Mouse (Mus musculus): Measurements from ENCODE around the gene 4930578G10Rik. TPM values are rescaled to one million over a fixed set of nuclear protein-coding genes. Genes with fewer than 3 reads are reported as not detected.
"Not testable (repeated sequence)": the region's sequence is repeated elsewhere in the genome, so short reads cannot be mapped to it uniquely, and the experiment has no call there.

Gene 4930578G10Rik
- total RNA-seq (2021) = under 1 TPM in 1 of 2 experiments, not detected in 1; 0.51 TPM
- long read RNA-seq, experiment 1, partial matches to known transcripts = 0 of 2 reads
- long read RNA-seq, experiment 1, other reads (novel, unspliced or antisense) = 2 of 2 reads
- long read RNA-seq, experiment 2, partial matches to known transcripts = 0 of 3 reads
- long read RNA-seq, experiment 2, other reads (novel, unspliced or antisense) = 3 of 3 reads

DNA sequence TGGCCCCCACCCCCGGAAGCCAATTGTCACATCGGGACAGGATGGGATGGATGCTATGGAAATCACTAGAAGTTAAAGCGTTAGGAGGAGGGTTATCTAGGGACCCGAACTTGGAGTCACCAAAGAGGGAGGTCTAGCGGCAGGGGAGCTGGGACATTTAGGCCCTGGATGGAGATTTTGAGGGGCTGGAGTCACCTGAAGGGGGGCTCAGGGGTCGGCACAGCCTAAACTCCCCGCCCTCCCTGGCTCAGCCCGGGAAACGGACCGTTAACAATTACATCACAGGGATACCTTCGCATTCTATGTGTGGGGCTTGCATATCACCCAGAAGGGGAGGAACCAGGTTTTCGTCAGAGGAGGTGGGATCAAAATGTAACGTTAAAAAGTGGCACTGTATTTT, at the start of gene 4930578G10Rik:
TSS of gene 4930578G10Rik (plus strand) at position 301 of the 400 bp plus-strand sequence.
- DNase-seq = not testable (repeated sequence)

- not testable (repeated sequence) for DNase-seq
These were observed 21.1 kb downstream of the 4930578G10Rik start, which contains the start of gene Ccl19 for GRCm38 (mm10) chr4:42756477-42756876. Gene Ccl19 (minus strand): TSS chr4:42756577.

DNA sequence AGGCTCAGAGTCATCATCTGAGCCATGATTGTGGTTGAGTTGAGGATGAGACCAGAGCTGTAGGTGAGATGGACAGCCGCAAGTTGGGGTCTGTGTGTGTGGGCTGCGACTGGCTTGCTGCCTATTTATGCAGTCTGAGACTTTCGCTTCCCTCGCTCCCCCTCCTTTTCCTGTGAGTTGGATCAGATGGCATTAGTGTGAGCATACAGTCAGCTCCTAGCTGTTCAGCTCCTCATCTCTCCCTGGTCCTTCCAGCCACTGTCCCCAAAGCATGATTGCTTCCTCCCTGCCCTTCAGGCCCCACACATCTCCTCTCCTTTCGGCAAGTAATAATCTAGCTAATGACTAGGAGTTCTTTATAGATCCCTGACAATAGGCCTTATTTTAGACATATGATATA, 38.5 kb downstream of the 4930578G10Rik start, which contains the start of gene Ccl21a:
TSS of gene Ccl21a (minus strand) at position 101 of the 400 bp plus-strand sequence.
- not testable (repeated sequence) for DNase-seq

DNA sequence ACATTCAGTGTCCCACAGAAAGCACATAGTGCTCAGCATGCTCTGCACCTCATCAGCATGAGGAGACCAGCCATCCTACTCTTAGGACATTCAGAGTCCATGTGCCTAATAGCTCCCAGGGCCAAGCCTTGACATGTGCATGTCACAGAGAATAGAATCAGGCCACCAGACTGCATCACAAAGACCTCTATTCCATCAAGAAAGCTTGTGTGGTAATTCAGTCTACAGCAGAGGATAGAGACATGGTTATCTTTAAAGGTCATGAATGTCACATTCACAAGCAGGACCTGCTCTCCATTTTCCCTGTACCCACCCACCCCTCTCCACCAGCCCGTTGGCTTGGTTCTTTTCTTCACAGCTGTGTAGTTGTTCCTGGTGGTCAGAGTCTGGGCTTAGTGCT, 118.4 kb downstream of the 4930578G10Rik start, which contains the start of gene Fam205a1:
TSS of gene Fam205a1 (minus strand) at position 101 of the 400 bp plus-strand sequence.
- DNase-seq = not testable (repeated sequence)

- not testable (repeated sequence) for DNase-seq
These were observed 121.3 kb downstream of the 4930578G10Rik start, which contains the start of gene Gm12394 for GRCm38 (mm10) chr4:42856671-42857070. Gene Gm12394 (minus strand): TSS chr4:42856771.

GRCm38 (mm10) chr4:42860483-42860882, 125.1 kb downstream of the 4930578G10Rik start:
- not testable (repeated sequence) for DNase-seq

DNA sequence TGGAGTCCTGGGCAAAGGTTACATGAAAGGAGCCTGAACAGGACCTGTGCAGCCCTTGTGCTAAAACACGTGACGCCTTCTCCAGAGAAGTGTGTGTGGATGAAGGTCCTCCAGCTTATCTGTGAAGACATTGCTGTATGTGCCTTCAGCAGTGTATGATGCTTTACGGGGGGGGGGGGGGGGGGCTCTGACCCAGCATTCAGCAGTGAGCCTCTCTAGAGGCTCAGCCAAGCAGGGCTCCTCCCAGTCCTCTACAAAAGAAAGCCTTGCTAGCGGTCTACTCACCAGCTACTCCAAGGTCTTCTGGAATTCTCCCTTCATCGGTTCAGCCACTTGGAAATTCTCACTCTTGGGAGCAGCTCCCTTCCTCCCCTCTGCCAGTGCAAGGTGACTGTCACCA, 128.1 kb downstream of the 4930578G10Rik start:
- DNase-seq = not testable (repeated sequence)

- DNase-seq = no peak
These were observed 132.0 kb downstream of the 4930578G10Rik start for GRCm38 (mm10) chr4:42867390-42867789.

DNA sequence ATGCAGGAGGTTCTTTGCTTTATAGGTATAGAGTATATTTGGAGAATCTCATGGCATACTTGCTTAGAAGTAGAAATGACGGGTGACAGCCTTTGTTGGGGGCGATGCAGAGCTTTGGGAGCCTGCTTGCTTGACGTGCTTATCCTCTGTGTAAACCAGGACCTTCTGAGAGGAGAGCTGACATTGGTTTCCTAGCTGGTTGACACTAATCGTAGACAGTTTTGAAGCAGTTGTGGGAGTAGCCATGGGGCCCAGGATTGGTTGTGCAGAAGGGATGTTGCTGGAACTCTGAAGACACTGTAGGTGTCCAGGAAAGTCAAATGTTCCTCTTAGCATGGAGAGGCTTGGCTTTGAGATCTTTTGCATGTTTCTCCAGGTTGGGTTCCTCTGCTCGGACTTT, 132.8 kb downstream of the 4930578G10Rik start:
- DNase-seq = no peak

DNA sequence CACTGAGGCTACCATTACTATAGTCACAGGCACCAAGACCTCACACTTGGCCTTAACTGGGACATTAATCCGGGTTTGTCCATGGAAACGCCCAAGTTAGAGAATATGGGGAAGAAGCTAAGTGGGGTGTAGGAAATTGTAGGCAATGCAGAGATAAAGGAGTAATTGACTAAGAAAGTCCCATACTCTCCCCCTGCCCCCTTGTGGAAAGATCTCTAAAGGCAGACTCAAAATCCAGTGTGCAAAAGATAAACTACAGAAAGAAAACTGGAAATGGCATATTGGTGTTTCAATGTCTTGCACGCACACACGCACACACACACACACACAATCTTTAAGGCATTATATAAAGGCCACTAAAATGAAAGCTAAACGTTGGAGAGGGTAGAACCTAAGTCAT, 135.4 kb downstream of the 4930578G10Rik start:
- no peak for DNase-seq

DNA sequence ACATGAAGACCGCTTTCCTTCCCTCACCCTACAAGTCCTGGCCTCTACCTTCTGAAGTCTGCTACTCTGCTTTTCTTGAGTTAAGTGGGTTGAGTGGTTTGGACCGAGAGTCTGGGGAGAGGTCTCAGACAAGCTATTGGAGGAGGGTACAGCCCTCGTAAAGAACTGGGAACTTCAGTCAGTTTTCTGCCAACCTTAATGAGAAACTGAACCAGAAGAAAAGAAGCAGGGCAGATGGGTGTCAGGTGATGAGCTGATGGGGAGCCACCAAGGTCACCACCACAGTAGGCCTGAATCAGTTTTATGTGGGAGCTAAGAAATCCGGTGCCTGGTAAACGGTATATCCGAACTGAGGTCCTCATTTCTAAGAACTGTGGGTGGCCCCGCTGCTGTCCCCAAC, 136.8 kb downstream of the 4930578G10Rik start:
- no peak for DNase-seq

DNA sequence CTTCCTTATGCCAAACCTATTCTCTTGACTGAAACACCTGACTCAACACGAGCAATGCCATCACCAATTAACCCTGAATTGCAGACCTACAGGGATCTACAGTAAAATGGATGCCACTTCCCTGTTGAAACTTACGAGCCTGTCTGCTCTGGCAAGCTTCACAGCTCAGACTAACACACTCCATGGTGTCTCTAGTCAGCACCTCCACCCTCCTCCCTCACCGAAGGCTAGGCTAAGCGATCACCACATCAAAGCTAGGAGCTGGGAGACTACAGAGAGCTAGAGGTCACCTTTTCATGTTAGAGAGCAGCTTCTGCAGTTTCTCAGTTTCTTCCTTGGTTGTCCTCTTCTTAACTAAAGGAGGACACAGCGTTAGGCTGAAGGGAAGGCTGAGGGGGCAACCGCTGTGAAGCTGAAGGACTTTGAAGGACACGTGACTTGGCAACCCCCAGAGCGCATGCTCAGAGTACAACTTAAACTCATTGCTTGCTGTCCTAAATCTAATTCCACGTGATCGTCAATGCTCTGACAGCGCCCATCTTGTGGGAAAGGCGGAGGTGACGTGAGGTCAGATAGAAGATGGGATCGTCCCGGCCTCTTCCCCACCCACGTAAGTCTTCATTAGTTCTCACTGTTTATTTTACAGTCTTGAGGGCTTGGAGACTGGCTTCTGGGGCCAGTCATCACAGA, 137.5 kb downstream of the 4930578G10Rik start:
- DNase-seq = no peak

DNA sequence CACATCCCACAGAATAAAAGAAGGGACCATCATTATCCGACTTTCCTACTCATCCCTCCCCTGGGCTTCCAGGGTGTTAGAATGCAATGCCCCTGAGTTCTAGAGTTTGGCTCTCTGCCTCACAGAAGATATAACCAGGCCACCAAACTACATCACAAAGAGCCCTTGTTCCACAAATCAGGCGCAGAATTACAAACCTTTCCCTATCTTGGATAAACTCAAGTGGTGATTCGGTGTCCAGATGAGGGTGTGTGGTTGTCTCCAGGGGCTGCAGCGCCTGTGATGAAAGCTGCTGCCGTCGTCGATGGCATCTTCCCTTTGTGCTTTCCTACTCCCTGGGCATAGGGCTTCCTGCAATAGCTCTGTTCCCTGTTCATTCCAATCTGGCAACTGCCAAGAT, 138.8 kb downstream of the 4930578G10Rik start, which contains the start of gene Fam205c:
TSS of gene Fam205c (minus strand) at position 101 of the 400 bp plus-strand sequence.
- no peak for DNase-seq

GRCm38 (mm10) chr4:42876586-42877291, 141.4 kb downstream of the 4930578G10Rik start:
- DNase-seq = peak; percentile 60

- no peak for DNase-seq
These were observed 142.3 kb downstream of the 4930578G10Rik start for GRCm38 (mm10) chr4:42877657-42878056.

DNA sequence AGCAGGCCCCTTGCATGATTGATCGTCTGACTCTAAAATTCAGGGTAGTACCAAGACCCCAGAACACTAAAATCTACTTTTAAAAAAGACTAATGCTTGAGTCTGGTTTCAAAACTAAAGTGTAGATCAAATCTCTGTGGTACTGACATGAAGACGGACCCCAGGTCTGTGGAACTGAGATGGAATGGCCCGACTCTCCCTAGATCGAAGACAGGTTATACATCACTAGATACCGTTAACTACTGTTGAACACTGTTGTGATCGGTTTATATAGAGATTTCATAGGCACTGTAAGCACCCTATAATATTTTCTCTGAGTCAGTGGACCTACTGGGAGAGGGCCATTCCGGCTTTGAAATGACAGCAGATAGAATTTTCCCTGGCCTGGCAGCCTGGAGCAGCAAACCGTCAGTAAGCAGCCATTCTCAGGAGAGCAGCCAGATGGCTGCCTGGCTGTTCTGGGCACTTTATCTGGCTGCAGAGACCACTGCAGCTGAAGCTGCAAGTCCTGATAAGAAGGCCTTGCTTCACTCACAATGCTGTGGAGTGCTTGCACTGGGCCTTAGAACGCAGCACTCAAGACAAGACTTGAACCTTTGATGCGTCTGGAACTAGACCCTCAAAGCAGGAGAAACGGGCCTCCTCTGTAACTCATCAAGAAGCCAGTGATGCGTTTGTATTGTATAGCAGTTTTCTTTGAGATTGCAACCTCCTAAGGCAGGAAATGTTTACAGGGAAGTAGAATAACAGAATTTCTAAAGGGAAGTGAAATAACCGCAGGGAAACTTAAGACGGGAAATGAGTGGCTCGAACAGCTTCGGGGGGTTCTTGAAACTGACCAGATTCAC, 144.7 kb downstream of the 4930578G10Rik start:
- no peak for DNase-seq

DNA sequence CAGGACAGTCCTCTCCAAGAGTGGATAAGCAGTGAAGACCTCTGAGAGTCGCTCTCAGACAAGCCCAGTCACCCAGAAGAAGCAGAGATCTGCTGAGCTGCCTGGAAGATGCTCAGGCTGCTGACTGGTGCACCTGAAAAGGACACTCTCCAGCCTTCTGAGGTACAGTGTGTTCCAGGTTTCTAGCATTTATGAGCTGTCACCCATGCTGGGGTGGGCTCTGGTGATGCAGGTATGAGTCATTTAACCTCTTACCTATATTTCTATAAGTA, 145.3 kb downstream of the 4930578G10Rik start:
- no peak for DNase-seq

GRCm38 (mm10) chr4:42886926-42887325, 151.6 kb downstream of the 4930578G10Rik start:
- DNase-seq = no peak

DNA sequence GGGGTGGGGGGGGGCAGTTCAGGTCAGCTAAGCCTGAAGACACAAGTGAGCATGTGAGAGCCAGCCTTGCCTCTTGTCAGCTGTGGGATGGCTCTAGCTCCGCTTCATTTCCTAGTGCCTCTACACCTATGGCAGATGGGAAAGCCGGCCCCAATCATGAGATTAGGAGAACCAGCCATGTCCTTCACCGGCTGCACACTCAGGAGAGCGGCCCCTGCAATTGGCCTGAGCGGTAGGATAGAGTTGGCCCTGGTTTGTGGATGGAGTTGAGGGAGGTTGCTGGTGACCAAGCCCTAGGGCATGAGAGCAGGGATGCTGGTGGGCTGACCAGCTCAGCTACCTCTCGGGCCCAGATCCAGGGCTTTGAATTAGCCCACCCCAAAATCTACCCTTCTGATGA, 153.5 kb downstream of the 4930578G10Rik start:
- no peak for DNase-seq

DNA sequence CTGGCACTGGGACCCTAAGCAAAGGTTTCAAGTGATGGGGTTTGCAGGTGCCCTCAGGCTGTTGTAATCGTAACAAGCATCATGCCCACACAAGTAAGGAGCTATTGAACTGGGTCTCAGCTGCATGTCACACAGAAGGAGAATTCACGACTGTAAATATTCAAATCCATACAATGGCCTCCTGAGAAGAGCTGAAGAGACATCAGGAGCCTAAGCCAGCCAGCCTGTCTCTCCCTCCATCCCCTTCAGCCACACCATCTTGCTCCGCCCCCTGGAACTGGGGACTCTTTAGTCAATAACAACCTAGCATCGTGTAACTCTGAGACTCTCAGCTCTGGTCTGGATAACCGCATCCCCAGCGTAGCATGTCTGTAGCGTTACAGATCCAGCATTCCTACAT, 155.8 kb downstream of the 4930578G10Rik start:
- no peak for DNase-seq

GRCm38 (mm10) chr4:42895118-42895517, 159.8 kb downstream of the 4930578G10Rik start:
- no peak for DNase-seq

Measured in adrenal gland, postnatal 10 days (tissue).